Mouse (Mus musculus) ES-E14 (cell line): ENCODE results near the gene Sdhaf4. TPM values are rescaled to one million over a fixed set of nuclear protein-coding genes. Genes with fewer than 3 reads are reported as not detected.
"Not testable (repeated sequence)": the region's sequence is repeated elsewhere in the genome, so short reads cannot be mapped to it uniquely, and the experiment has no call there.

ENCODE experiments used
- DNase-seq: peaks from one replicate; pipeline ENCODE4 v3.0.0-alpha.2; 2013; ENCODE audit warnings: low read depth, low spot score
- H3K27ac ChIP-seq: 2 replicates; pipeline ENCODE4 v1.5.1; 2012; ENCODE audit warnings: low read depth, mild to moderate bottlenecking, low read length, moderate library complexity, mixed read lengths; ENCODE audit not compliant: poor library complexity, insufficient read depth, severe bottlenecking
- H3K36me3 ChIP-seq: 2 replicates; pipeline ENCODE4 v1.6.1; 2012; ENCODE audit warnings: mild to moderate bottlenecking, low read length, moderate library complexity, mixed read lengths; ENCODE audit not compliant: control insufficient read depth, poor library complexity, insufficient read depth, severe bottlenecking
- H3K4me1 ChIP-seq, 2 experiments: fragments of 150-350 bp in 1 of 2; sonication (generic) in 1 of 2; 2 replicates each; pipeline ENCODE4 v1.6.1; 2012; ENCODE audit warnings: low read length in 2 of 2, mild to moderate bottlenecking in 1 of 2, mixed read lengths in 1 of 2; ENCODE audit not compliant: control insufficient read depth in 2 of 2, insufficient read depth in 2 of 2, poor library complexity in 1 of 2
- H3K4me3 ChIP-seq, 2 experiments: fragments of 150-350 bp in 1 of 2; sonication (generic) in 1 of 2; 2 replicates each; pipeline ENCODE4 v1.5.1; 2012; ENCODE audit warnings: low read length in 2 of 2, low read depth in 1 of 2, mild to moderate bottlenecking in 1 of 2, mixed read lengths in 1 of 2; ENCODE audit not compliant: insufficient read depth in 1 of 2, poor library complexity in 1 of 2, severe bottlenecking in 1 of 2
- H3K9ac ChIP-seq: 2 replicates; pipeline ENCODE4 v1.6.1; 2012; ENCODE audit warnings: low read depth, mild to moderate bottlenecking, low read length, mixed read lengths; ENCODE audit not compliant: poor library complexity, insufficient read depth, severe bottlenecking
- H3K9me3 ChIP-seq: fragments of 150-350 bp; sonication (generic); 2 replicates; pipeline ENCODE4 v1.6.1; 2012; ENCODE audit warnings: low read depth, mild to moderate bottlenecking, low read length; ENCODE audit not compliant: control insufficient read depth, insufficient read depth
- CHD2 ChIP-seq: IDR thresholded peaks from 2 replicates; pipeline ENCODE4 v1.6.1; 2014; ENCODE audit warnings: mild to moderate bottlenecking, low read depth, low read length, inconsistent platforms
- HCFC1 ChIP-seq: IDR thresholded peaks from 2 replicates; pipeline ENCODE4 v1.6.1; 2012; ENCODE audit warnings: low read length, inconsistent platforms, borderline replicate concordance; ENCODE audit not compliant: insufficient read depth
- MAFK ChIP-seq: IDR thresholded peaks from 2 replicates; pipeline ENCODE4 v1.6.1; 2014; ENCODE audit warnings: mild to moderate bottlenecking, low read depth, low read length, inconsistent platforms; ENCODE audit not compliant: insufficient read depth
- ZC3H11A ChIP-seq: IDR thresholded peaks from 2 replicates; pipeline ENCODE4 v1.6.1; 2012; ENCODE audit warnings: low read depth, mild to moderate bottlenecking, inconsistent platforms, low read length, borderline replicate concordance
- ZNF384 ChIP-seq: IDR thresholded peaks from 2 replicates; pipeline ENCODE4 v1.6.1; 2012; ENCODE audit warnings: low read depth, low read length, inconsistent platforms
- in situ Hi-C, 2 experiments: fragments of 600-800 bp; cut with MboI; formaldehyde crosslinking; loops; one replicate each; pipeline ENCODE4 v1.15.1; 2025; ENCODE audit warnings: low sequenced_read_pairs in 2 of 2, inconsistent platforms in 1 of 2; ENCODE audit not compliant: unreplicated experiment in 2 of 2
- total RNA-seq: library from RNA; depleted of rRNA; stranded (reverse); fragments of 300-350 nt; gene quantifications from 2 replicates; pipeline ENCODE4 v1.2.3, GENCODE M21; 2012

The Sdhaf4 gene
- total RNA-seq, 1 experiment, result 21.0 TPM

- Histone ChIP-seq H3K4me3 (no peak overlapping the region), H3K9ac (no peak overlapping the region), H3K9me3 (no peaks in the 10 kb centered on the region), H3K4me1 (no peaks in the 10 kb centered on the region), H3K27ac (no peak overlapping the region), H3K36me3 (no peaks in the 10 kb centered on the region)
- TF ChIP-seq MAFK (no peak), CHD2 (no peak), ZC3H11A (no peak), ZNF384 (no peak)
- no peak for DNase-seq
- in situ Hi-C loops, result no loop called here
Measured at GRCm38 (mm10) chr1:23978281-23978680, 27.2 kb downstream of the Sdhaf4 start.

GRCm38 (mm10) chr1:23971159-23971558 is 34.3 kb downstream of the Sdhaf4 start:
- H3K27ac ChIP-seq, H3K9ac ChIP-seq, H3K4me3 ChIP-seq, H3K9me3 ChIP-seq, H3K36me3 ChIP-seq, in situ Hi-C loops, DNase-seq: not testable (repeated sequence)
- peaks cover 2 to 30% of the 10 kb centered on the region in 2 experiments; a peak in 2 of 4 replicates for H3K4me1 ChIP-seq

- Histone ChIP-seq H3K27ac (no peak overlapping the region; the same call in 1 of the 2 replicates), H3K36me3 (no peaks in the 10 kb centered on the region), H3K9me3 (no peaks in the 10 kb centered on the region), H3K4me3 (peak overlapping the region; percentile 15 to 16; a peak in 3 of 4 replicates), H3K9ac (peak overlapping the region; percentile 31; the same call in 1 of the 2 replicates), H3K4me1 (peaks cover 2 to 32% of the 10 kb centered on the region in 2 experiments; a peak in 2 of 4 replicates)
- no peak for DNase-seq
- in situ Hi-C loops, result no loop called here
- TF ChIP-seq ZNF384, result no peak
- no peak for TF ChIP-seq ZC3H11A
- TF ChIP-seq MAFK, result no peak
- TF ChIP-seq HCFC1, result no peak
- TF ChIP-seq CHD2, result no peak
Measured at GRCm38 (mm10) chr1:23968027-23968725, 37.3 kb downstream of the Sdhaf4 start.

- no peak overlapping the region for H3K9ac ChIP-seq
- H3K9me3 ChIP-seq, result no peaks in the 10 kb centered on the region
- no peak for TF ChIP-seq ZNF384
- TF ChIP-seq ZC3H11A, result no peak
- TF ChIP-seq HCFC1, result no peak
- no peaks in the 10 kb centered on the region for H3K36me3 ChIP-seq
- in situ Hi-C loops, result no loop called here
- H3K4me3 ChIP-seq, result no peak overlapping the region
- H3K27ac ChIP-seq, result no peak overlapping the region
- no peak for DNase-seq
- peaks cover 0 to 27% of the 10 kb centered on the region in 2 experiments; a peak in 2 of 4 replicates for H3K4me1 ChIP-seq
Measured at GRCm38 (mm10) chr1:23966226-23966625, 39.2 kb downstream of the Sdhaf4 start.

GRCm38 (mm10) chr1:23959415-23959732 is 46.1 kb downstream of the Sdhaf4 start:
- no peak overlapping the region for H3K9ac ChIP-seq
- H3K36me3 ChIP-seq, result no peaks in the 10 kb centered on the region
- H3K9me3 ChIP-seq, result no peaks in the 10 kb centered on the region
- no peak overlapping the region for H3K27ac ChIP-seq
- in situ Hi-C loops, result no loop called here
- peaks cover 0 to 7% of the 10 kb centered on the region in 2 experiments; a peak in 1 of 4 replicates for H3K4me1 ChIP-seq
- no peak for DNase-seq
- H3K4me3 ChIP-seq, result peak overlapping the region; percentile 34 to 69
- TF ChIP-seq MAFK (no peak), ZNF384 (no peak), HCFC1 (no peak), CHD2 (no peak), ZC3H11A (no peak)
